Mouse (Mus musculus) R1 (cell line): Measurements from ENCODE around the gene Usp10.

Source experiments
- DNase-seq: peaks from one replicate; pipeline ENCODE4 v3.0.0-alpha.2; 2018; ENCODE audit warnings: low read depth, low spot score

Gene Usp10

DNA sequence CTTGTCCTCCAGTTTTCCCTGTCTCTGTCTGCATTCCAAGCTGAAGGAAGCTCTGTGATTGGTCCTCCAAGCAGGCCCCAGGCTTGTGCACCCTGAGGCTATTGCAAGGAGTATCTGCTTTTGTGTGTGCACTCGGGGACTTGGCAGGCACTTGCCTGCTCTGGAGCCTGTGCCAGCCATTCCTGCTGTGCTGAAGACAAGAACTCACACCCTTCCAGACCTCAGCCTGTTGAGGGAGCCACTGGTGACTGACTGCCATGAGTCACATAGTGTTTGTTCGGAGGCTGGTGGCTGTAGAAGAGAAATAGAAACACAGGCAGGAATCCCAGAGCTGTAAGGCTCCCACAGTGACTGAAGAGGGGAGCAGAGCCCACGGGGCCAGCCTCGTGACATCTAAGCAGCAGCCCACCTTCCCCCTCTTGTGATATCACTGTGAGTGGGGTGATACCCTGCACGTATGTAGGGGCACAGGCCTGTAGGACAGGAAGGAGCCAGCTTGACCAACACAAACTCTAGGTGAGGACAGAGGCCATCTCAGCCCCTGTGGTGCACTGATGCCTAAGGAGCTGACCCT, 50.5 kb downstream of the Usp10 start:
- DNase-seq = no peak

DNA sequence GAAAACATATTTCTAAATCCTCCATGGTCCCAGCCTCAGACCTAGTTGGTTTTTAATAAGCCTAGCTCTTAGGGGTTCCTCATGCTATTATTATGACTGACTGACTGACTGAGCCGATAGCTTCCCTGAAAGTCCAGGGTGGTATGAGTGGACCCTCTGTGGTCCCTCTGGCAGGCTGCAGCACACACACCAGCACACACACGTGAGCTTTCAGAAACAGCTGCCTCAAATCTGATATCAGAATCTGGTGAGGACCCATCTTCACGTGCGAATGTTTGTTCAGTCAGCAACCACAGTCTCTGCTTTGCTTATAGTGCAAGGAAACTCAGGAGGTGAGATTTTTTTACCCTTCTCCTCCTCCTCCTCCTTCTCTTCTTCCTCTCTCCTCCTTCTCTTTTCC, 54.7 kb downstream of the Usp10 start:
- DNase-seq = no peak

GRCm38 (mm10) chr8:119967435-119967834, 57.3 kb downstream of the Usp10 start:
- DNase-seq = peak; percentile 54

DNA sequence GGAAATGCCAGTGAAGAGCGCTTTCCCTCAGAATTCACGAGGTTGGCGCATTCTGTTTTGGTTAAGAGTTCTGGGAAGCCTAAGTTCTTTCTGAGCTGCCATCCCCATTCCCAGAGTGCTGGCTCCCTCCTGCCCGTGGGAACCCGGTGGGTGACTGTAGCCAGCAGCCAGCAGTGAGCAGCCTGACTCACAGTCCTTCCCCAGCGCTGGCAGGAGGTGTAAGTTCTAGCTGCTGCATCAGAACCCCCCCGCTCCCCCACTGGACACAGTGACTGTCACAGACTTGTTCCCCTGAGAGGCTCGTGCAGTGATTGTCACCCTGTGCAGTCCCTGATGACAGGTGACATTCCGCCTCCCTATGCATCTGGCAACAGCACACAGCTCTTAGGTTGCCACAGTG, 60.0 kb downstream of the Usp10 start:
- DNase-seq = no peak

GRCm38 (mm10) chr8:119972558-119972957, 62.4 kb downstream of the Usp10 start:
- no peak for DNase-seq

DNA sequence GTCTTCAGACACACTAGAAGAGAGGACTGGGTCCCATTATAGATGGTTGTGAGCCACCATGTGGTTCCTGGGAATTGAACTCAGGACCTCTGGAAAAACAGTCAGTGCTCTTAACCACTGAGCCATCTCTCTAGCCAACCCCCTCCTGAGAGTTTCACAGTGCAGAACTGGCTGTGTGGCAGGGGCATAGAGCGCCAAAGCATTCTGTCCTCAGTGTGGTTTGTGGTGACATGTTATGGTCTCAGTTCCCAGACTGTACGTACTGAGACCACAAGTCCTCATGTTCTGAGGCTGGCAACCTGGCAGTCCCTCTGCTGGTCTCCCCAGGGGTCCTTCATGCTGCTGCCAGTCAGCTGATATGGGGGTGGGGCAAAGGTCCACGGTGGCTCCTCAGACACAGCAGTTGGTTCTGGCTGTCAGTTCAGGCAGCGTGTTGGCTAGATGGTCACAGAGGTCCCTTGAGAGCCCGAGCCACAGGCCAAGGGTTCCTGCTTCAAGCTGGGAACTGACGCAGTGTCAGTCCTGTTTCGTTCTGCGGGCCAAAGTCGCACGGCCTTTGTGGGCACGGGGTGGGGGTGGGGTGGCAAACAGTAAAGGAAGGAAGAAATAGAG, 68.7 kb downstream of the Usp10 start:
- no peak for DNase-seq

GRCm38 (mm10) chr8:119981253-119981652, 71.1 kb downstream of the Usp10 start:
- no peak for DNase-seq

DNA sequence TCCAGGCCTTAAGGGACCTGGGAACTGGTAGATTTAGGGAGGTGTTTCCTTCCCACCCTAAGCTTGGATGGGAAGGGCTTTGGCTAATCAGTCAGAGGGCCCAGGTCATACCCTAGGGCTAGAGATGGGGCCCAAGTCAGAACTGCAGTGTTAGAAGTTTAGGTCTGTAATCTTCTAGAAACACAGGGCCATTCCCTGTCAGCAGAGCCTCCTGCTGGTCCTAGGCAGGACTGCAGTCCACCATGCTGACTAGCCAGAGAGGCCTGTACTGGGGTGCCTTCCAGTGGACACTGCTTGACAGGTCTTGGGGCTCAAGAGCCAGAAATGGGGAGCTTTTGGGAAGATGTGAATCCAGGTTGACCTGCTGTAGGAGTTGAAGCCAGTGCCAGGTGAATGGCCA, 73.9 kb downstream of the Usp10 start:
- peak; percentile 32 for DNase-seq

DNA sequence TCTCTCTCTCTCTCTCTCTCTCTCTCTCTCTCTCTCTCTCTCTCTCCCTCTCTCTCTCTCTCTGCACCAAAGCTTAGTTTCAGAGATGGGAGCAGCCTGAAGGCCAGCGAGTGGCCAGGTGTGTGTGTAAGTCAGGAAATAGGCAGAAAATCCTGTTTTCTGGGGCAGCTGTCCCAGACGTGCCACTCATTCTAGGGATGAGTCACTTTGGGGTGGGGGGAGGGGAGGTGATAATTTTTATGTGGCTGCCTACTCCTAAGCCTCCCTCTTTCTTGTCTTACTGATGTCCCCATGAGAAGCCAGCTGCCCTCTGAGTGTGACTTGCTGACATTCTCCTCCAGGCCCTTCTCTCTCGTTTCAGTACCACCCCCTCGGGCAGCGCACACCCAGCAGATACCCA, 76.0 kb downstream of the Usp10 start:
- no peak for DNase-seq

GRCm38 (mm10) chr8:119988087-119988486, 77.9 kb downstream of the Usp10 start:
- DNase-seq = no peak

- DNase-seq = peak; percentile 91
Observed at GRCm38 (mm10) chr8:119992249-119992648, 82.1 kb downstream of the Usp10 start, which contains the start of gene Crispld2. Gene Crispld2 (plus strand): TSS chr8:119992438.

GRCm38 (mm10) chr8:119994114-119994513, 84.0 kb downstream of the Usp10 start:
- DNase-seq = no peak

GRCm38 (mm10) chr8:119994556-119994955, 84.4 kb downstream of the Usp10 start:
- DNase-seq = no peak

DNA sequence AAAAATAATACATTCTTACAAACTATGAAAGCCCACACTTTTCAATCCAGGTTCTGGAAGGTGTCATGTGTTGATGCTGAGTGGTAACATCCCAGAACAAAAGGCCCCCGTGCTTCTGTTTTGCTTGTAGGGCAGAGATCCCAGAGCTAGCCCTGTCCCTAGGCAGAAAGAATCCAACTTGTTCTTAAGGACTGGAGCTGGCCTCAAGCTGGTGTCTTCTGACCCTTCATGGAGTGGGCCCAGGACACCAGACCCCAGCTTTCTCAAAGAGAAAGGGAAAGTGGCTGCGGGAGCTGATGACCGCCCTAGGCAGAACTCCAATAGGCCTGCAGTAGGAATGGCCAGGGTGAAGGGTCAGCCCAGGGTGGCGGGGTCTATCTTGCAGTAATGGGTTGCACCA, 87.1 kb downstream of the Usp10 start:
- DNase-seq = no peak

DNA sequence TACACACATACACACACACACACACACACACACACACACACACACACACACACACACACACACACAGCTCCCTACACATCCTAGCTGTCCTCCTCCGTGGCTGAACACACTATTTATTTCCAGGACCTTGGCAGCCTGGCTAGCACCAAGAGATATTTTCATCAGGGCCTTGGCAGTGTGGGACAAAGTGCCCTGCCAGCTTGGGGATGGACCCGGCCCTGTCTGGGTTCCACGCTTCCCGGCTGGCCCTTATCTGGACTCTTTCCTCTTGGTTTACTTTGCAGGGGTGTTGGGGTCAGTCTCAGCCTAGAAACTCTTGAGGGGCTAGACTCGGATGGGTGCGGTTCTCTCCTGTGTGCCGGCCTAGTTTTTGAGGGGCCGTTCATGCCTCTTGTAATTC, 90.3 kb downstream of the Usp10 start:
- no peak for DNase-seq

DNA sequence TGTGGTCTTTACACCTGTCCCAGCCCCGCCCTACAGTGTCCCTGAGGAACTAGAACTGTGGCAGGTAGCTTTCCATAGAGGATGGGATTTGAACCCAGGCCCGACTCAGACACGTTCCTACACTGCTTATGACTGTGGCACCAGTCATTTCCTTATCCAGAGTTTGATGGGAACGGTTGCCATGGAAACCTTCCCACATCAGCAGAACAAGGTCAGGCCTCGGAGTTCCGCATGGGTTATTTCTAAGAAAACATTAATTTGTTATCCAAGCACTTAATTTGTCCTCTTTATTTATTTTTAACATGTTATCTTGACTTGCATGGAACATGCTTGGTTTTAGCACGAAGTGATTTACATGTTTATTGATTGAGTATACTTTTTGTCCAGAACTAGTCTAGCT, 91.6 kb downstream of the Usp10 start:
- DNase-seq = peak; percentile 62

DNA sequence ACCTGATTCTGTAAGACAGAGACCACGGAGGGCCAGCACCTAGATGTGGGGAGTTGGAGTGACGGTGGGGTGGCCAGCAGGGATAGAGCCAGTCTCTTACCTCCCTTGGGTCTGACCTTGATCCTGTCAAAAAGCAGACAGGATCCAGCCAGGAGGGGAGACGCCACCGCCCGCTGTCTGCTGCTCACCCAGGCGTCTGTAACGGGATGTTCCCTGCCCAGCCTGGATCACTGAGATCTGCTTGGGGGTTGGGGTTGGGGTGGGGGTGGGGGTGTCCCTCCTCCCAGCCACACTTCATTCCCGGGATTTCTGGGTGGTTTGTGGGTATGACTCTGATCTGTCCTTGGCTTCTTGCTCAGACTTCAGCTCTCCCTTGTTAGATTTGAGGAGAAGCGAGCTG, 92.2 kb downstream of the Usp10 start:
- DNase-seq = no peak

DNA sequence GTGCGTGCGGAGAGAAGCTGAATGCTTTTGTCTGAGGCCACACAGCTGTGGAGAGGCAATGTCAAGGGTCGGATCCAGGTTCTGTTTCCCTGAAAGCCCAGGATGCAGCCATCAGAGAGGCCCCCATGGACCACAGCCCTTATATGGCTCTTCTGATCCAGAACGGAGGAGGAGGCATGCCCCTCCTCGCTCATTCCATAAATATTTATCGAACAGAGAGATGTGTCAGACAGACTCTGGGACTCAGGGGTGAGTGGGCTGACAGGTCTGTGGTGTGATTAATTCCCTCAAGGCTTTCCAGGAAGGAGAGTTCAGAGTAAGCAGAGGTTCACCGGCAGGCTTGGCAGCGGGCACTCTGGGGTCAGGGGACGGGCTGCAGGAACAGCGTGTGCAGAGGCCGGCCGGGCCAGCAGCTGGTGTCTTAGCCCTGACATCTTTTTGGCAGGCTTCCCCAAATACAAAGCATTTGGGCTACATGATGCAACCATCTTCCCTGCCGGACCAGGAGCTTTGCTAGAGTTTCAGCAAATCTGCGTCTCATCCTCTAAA, 94.1 kb downstream of the Usp10 start:
- no peak for DNase-seq

GRCm38 (mm10) chr8:120004705-120005381, 94.7 kb downstream of the Usp10 start:
- DNase-seq = no peak

GRCm38 (mm10) chr8:120006645-120007160, 96.5 kb downstream of the Usp10 start:
- DNase-seq = peak; percentile 73
